Mouse (Mus musculus) kidney, embryonic 14.5 days (tissue): ENCODE results near the gene Cpne1. TPM values are rescaled to one million over a fixed set of nuclear protein-coding genes. Genes with fewer than 3 reads are reported as not detected.
"Not testable (repeated sequence)": the region's sequence is repeated elsewhere in the genome, so short reads cannot be mapped to it uniquely, and the experiment has no call there.

Source experiments
- ATAC-seq: fragments of 200-750 bp; cut with Nextera tagmentation; 2 replicates; pipeline ENCODE4 v1.8.0; 2017; ENCODE audit warnings: moderate number of reproducible peaks, mild to moderate bottlenecking, moderate TSS enrichment, moderate library complexity; ENCODE audit not compliant: low FRiP score, low TSS enrichment
- H3K27ac ChIP-seq: fragments of 300-500 bp; sonication (generic); 2 replicates; pipeline ENCODE4 v1.5.1; 2014; ENCODE audit warnings: low read depth, mild to moderate bottlenecking, low read length, moderate library complexity, mixed read lengths
- H3K27me3 ChIP-seq: fragments of 300-500 bp; sonication (generic); 2 replicates; pipeline ENCODE4 v1.6.1; 2014; ENCODE audit warnings: mild to moderate bottlenecking, low read length; ENCODE audit not compliant: control insufficient read depth, insufficient read depth
- H3K36me3 ChIP-seq: fragments of 300-500 bp; sonication (generic); 2 replicates; pipeline ENCODE4 v1.6.1; 2014; ENCODE audit warnings: low read length, mixed read lengths; ENCODE audit not compliant: control insufficient read depth, insufficient read depth
- H3K4me1 ChIP-seq: fragments of 300-500 bp; sonication (generic); 2 replicates; pipeline ENCODE4 v1.6.1; 2014; ENCODE audit warnings: low read length, mixed read lengths; ENCODE audit not compliant: control insufficient read depth, insufficient read depth
- H3K4me2 ChIP-seq: fragments of 300-500 bp; sonication (generic); replicated peaks from 2 replicates; pipeline ENCODE4 v1.6.1; 2014; ENCODE audit warnings: low read depth, mild to moderate bottlenecking, low read length
- H3K4me3 ChIP-seq: fragments of 300-500 bp; sonication (generic); 2 replicates; pipeline ENCODE4 v1.5.1; 2014; ENCODE audit warnings: mild to moderate bottlenecking, low read length
- H3K9ac ChIP-seq: fragments of 300-500 bp; sonication (generic); 2 replicates; pipeline ENCODE4 v1.6.1; 2014; ENCODE audit warnings: low read depth, mild to moderate bottlenecking, low read length, moderate library complexity
- H3K9me3 ChIP-seq: fragments of 300-500 bp; sonication (generic); 2 replicates; pipeline ENCODE4 v1.6.1; 2016; ENCODE audit warnings: low read length; ENCODE audit not compliant: control insufficient read depth
- WGBS: fragments of 180-500 bp; shearing (Covaris S2); extraction: QIAGEN DNeasy Blood & Tissue Kit; methylation state at CpG from one replicate; pipeline ENCODE4 v1.1.7; 2014; 5-methylcytosine and 5-hydroxymethylcytosine counted together
- polyA plus RNA-seq: library from polyadenylated mRNA; unstranded; fragments of >200 nt; fragmentation: Nextera tagmentation; extraction: Ambion mirVana; gene quantifications from 2 replicates; pipeline ENCODE4 v1.2.1, GENCODE M21; 2014

Cpne1 gene
- polyA plus RNA-seq, 1 experiment from 2014 or later, result 57.5 TPM

DNA sequence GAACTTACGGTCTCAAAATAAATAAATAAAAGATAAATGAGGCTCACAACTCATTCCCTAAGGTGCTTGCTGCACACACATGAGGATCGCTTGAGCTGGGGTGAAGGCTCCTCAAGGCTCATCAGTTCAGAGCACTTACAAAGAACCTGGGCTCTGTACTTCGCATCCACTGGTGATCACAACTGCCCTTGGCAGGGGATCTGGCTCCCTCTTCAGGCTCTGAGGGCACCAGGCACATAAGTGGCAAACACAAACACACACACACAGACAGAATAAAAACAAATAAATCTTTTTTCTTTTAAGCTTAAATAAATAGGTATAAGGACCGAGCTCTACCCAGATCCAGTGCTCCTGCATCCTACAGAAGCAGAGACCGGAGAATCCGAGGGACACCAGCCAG is 23.9 kb upstream of the Cpne1 start:
- Histone ChIP-seq H3K4me3 (no peak overlapping the region), H3K9me3 (no peaks in the 10 kb centered on the region), H3K9ac (no peak overlapping the region), H3K4me2 (no peak overlapping the region), H3K36me3 (no peaks in the 10 kb centered on the region; the same call in 1 of the 2 replicates), H3K27me3 (no peaks in the 10 kb centered on the region), H3K4me1 (no peaks in the 10 kb centered on the region), H3K27ac (no peak overlapping the region)
- WGBS, result 91% methylated on average over 6 of the region's 6 CpGs
- no peak for ATAC-seq

DNA sequence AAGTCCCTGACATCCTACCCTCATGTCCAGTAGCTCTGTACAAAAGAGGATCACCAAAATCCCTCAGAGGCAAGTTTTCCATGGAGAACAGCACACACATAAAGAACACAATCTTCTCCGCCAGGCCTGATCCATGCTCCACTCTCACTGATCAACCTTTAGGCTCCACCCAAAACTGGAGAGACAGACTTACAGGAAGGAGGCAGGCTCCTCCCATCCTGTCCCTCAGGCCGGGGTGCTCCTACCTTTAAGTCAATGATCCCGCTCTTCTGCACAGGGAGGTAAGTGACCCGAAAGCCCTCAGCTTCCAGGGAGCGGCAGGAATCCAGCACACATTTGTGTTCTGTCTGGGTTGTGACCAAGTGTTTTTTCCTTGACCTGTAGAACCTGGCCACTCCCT is 22.4 kb upstream of the Cpne1 start:
- no peak overlapping the region for H3K27ac ChIP-seq
- no peaks in the 10 kb centered on the region for H3K9me3 ChIP-seq
- H3K4me3 ChIP-seq, result no peak overlapping the region
- 85% methylated on average over 5 of the region's 5 CpGs for WGBS
- H3K9ac ChIP-seq, result no peak overlapping the region
- H3K4me1 ChIP-seq, result no peaks in the 10 kb centered on the region
- H3K27me3 ChIP-seq, result no peaks in the 10 kb centered on the region
- no peak overlapping the region for H3K4me2 ChIP-seq
- ATAC-seq, result no peak
- no peaks in the 10 kb centered on the region; the same call in 1 of the 2 replicates for H3K36me3 ChIP-seq

DNA sequence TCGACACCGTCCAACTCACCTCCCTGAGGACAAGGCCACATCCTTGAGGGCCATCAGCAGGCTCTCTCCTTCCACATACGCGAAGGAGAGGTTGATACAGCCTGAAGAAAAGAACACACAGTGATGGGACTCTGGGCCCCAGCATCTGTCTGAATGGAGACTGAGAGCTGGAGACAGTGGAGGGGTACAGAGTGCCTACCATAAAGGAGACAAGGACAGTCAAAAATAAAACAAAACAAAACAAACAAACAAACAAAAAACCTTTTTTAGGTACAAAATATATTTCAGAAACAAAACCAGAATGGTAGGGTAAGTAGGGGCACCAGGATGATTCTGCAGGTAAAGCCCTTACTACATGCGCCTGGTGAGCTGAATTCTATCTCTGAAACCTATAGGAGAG is 15.2 kb upstream of the Cpne1 start, which contains the start of gene Gm28036:
Gene Gm28036 (minus strand): TSS at position 101 of the 400 bp plus-strand sequence.
- no peaks in the 10 kb centered on the region for H3K4me1 ChIP-seq
- H3K9ac ChIP-seq, result no peak within 1 kb of the TSS
- 97% methylated on average over 5 of the region's 5 CpGs for WGBS
- no peaks in the 10 kb centered on the region for H3K9me3 ChIP-seq
- no peak within 1 kb of the TSS for H3K27ac ChIP-seq
- H3K27me3 ChIP-seq, result no peaks in the 10 kb centered on the region
- H3K36me3 ChIP-seq, result peaks cover 24% of the 10 kb centered on the region
- no peak for ATAC-seq
- no peak within 1 kb of the TSS for H3K4me3 ChIP-seq
- H3K4me2 ChIP-seq, result no peak within 1 kb of the TSS

DNA sequence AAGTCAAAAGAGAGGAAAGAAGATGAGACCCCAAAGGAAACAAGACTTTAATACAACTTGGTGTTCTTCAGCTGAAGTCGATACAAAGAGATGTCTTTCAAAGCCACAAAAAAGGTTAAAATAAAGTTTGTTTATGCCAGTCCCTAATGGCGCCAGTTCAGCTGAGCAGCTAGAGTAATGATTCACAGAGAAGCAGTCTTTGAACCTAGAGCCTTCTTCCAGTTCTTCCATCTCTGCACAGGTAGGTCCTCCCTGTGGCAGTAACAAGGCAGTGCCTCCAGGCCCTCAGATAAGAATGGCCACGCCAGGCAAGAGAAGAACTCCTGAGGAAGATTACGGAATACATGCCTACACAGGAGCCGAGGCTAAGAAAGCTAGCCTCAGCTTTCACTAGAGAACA is 12.0 kb upstream of the Cpne1 start:
- H3K27ac ChIP-seq, result no peak overlapping the region
- H3K9ac ChIP-seq, result no peak overlapping the region
- H3K9me3 ChIP-seq, result no peaks in the 10 kb centered on the region
- no peak for ATAC-seq
- WGBS, result 94% methylated on average over 5 of the region's 5 CpGs
- no peaks in the 10 kb centered on the region for H3K4me1 ChIP-seq
- H3K36me3 ChIP-seq, result peaks cover 24% of the 10 kb centered on the region
- H3K4me3 ChIP-seq, result no peak overlapping the region
- no peak overlapping the region for H3K4me2 ChIP-seq
- no peaks in the 10 kb centered on the region for H3K27me3 ChIP-seq

DNA sequence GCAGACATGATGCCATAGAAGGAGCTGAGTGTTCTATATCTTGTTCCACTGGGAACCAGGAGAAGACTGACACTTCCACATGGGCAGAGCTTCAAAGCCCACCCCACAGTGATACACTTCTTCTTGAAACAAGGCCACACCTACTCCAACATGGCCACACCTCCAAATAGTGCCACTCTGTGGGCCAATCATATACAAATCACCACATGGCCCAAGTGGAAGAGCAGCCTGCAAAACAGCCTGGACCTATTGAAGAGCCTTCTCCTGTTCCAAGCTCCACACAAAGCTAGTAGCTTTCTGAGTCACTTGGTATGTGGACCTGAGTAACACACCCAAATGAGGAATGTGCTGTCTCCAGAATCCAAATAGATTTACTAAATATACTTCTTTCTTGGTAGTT is 7.8 kb upstream of the Cpne1 start:
- ATAC-seq, result no peak
- Histone ChIP-seq H3K36me3 (peaks cover 8% of the 10 kb centered on the region; the same call in 1 of the 2 replicates), H3K9me3 (no peaks in the 10 kb centered on the region), H3K27me3 (no peaks in the 10 kb centered on the region), H3K4me1 (no peaks in the 10 kb centered on the region), H3K9ac (no peak overlapping the region), H3K4me3 (no peak overlapping the region), H3K4me2 (no peak overlapping the region), H3K27ac (no peak overlapping the region)

DNA sequence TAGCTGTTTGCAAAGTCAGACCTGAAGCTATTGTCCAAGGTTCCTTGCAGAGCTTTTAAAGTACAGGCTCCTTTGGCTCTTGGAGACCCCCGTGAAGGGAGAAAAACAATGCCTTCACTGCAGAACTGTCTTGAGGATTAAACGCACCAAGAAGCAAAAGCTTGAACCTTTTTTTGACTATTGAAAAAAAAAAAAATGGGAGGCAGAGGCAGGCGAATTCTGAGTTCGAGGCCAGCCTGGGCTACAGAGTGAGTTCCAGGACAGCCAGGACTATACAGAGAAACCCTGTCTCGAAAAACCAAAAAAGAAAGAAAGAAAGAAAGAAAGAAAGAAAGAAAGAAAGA is 287 bp upstream of the Cpne1 start:
- WGBS, result 27% methylated on average over 5 of the region's 5 CpGs
- peak overlapping the region; percentile 94 for H3K27ac ChIP-seq
- H3K4me3 ChIP-seq, result peak overlapping the region; percentile 99
- not testable (repeated sequence) for H3K36me3 ChIP-seq, H3K9me3 ChIP-seq, ATAC-seq, H3K27me3 ChIP-seq, H3K4me1 ChIP-seq
- H3K9ac ChIP-seq, result peak overlapping the region; percentile 99; the same call in 1 of the 2 replicates
- peak overlapping the region; percentile 42 for H3K4me2 ChIP-seq

DNA sequence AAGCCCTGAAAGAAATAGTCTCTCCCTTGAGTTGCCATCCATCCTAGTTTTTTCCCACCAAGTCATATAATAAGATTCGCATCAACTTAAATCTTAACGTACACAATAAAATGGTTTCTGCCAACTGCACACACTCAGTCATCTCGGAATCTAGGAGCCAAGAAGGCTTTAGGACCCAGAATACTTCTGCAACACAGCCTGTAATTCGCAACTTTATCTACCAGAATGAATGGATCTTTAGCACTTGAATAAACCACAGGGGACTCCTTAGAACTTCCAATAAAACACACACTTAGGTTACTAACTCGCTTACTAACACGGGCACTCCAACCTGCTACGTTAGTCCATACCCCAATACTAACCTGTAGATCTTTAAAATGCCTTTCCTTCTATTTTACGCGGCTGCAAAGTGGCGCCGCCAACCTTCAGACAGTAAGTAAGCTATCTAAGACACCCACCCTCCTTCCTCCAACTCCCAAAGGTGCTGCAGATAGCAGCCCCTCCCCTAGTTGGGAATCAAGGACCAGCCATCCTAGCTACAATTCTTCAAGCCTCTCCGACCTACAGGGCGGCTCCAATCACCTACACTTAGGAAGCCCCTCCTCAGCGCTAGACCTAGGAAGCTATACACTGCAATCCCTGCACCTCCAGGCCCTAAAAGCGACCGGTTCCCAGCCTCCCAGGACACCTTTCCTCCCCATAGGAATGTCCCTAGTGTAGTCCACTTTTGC is 973 bp downstream of the Cpne1 start:
- peak; percentile 82 for ATAC-seq
- WGBS, result 1% methylated on average over 16 of the region's 16 CpGs
- Histone ChIP-seq H3K27me3 (no peaks in the 10 kb centered on the region), H3K27ac (peak overlapping the region; percentile 94), H3K4me1 (no peaks in the 10 kb centered on the region), H3K4me3 (peak overlapping the region; percentile 99), H3K9ac (peak overlapping the region; percentile 99), H3K4me2 (peak overlapping the region; percentile 71), H3K9me3 (no peaks in the 10 kb centered on the region), H3K36me3 (peaks cover 9% of the 10 kb centered on the region; the same call in 1 of the 2 replicates)

DNA sequence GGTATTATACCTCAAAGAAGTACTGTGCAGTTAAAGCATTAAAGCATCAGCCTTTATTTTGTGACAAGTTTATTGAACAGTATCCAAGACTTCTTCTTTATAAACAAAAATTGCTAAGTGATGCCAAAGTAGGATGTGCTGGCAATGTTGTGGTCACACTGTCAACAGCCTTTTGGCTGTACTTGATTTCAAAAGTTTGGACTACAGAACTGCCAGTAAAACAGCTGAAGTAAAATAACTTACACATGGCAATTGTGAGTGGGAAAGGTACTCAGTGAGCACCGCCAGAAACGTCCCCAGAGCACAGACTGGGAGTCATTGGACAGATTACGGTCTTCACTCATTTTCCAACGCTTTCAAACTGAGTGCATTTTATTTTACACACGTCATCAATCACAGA is 19.8 kb downstream of the Cpne1 start:
- no peak for ATAC-seq
- peaks cover 42% of the 10 kb centered on the region for H3K36me3 ChIP-seq
- WGBS, result 84% methylated on average over 5 of the region's 5 CpGs

DNA sequence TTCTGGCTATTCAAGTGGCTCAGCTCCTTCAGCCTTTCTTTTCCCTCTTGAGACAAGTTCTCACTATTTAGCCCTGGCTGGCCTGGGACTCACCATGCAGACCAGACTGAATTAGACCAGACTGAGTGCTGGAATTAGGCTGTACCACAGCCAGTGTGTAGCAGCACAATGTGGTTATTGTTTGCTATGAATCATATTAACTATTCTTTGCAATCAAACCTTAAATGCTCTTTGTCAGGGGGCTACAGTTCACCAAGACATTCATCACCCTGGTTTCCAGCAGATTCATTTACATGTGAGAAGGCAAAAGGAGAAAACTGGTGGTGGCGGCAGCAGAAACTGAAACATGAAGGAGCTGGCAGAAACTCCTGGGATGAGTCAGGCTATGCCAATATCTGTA is 22.0 kb downstream of the Cpne1 start:
- Histone ChIP-seq H3K27me3 (no peaks in the 10 kb centered on the region), H3K9ac (no peak overlapping the region), H3K4me3 (no peak overlapping the region), H3K4me1 (no peaks in the 10 kb centered on the region), H3K27ac (no peak overlapping the region), H3K9me3 (no peaks in the 10 kb centered on the region), H3K4me2 (no peak overlapping the region), H3K36me3 (peaks cover 21% of the 10 kb centered on the region; the same call in 1 of the 2 replicates)
- ATAC-seq, result no peak
- 86% methylated on average over 1 of the region's 1 CpGs for WGBS

More for the DNA sequence above, 19.8 kb downstream of the Cpne1 start:
- H3K4me1 ChIP-seq, result no peaks in the 10 kb centered on the region
- no peak overlapping the region for H3K4me3 ChIP-seq
- H3K9me3 ChIP-seq, result no peaks in the 10 kb centered on the region
- H3K27ac ChIP-seq, result no peak overlapping the region
- H3K27me3 ChIP-seq, result no peaks in the 10 kb centered on the region
- H3K9ac ChIP-seq, result no peak overlapping the region
- H3K4me2 ChIP-seq, result no peak overlapping the region
